Mouse (Mus musculus) MEL (cell line): ENCODE measurements at regions not wholly inside any gene's neighbourhood (a gene's known extent, or its start where the extent isn't known, plus 50 kb on each side); places are given as distances from the start of the nearest gene placed in this dataset.

Source experiments
- DNase-seq: peaks from one replicate; pipeline ENCODE4 v3.0.0; 2011; ENCODE audit warnings: low read depth, low spot score
- H3K27ac ChIP-seq: 2 replicates; pipeline ENCODE4 v1.5.1; 2012; ENCODE audit warnings: low read depth, mild to moderate bottlenecking, control low read depth, low read length, moderate library complexity; ENCODE audit not compliant: control insufficient read depth
- H3K27me3 ChIP-seq, 2 experiments: fragments of 150-350 bp in 1 of 2; sonication (generic) in 1 of 2; 2 replicates each; pipeline ENCODE4 v1.6.1; 2012; ENCODE audit warnings: low read length in 2 of 2, mild to moderate bottlenecking in 2 of 2, improper control_type of control experiment in 1 of 2, moderate library complexity in 1 of 2; ENCODE audit not compliant: insufficient read depth in 2 of 2, control insufficient read depth in 1 of 2
- H3K36me3 ChIP-seq, 2 experiments: 2 replicates each; pipeline ENCODE4 v1.6.1; 2012 to 2014; ENCODE audit warnings: low read length in 2 of 2, improper control_type of control experiment in 1 of 2, inconsistent platforms in 1 of 2, mild to moderate bottlenecking in 1 of 2; ENCODE audit not compliant: insufficient read depth in 2 of 2, control insufficient read depth in 1 of 2
- H3K4me1 ChIP-seq, 2 experiments: fragments of 150-350 bp in 1 of 2; sonication (generic) in 1 of 2; 2 replicates each; pipeline ENCODE4 v1.6.1; 2012; ENCODE audit warnings: low read length in 2 of 2, improper control_type of control experiment in 1 of 2, mild to moderate bottlenecking in 1 of 2; ENCODE audit not compliant: insufficient read depth in 2 of 2, control insufficient read depth in 1 of 2
- H3K4me3 ChIP-seq, 2 experiments: fragments of 150-350 bp in 1 of 2; sonication (generic) in 1 of 2; 2 replicates each; pipeline ENCODE4 v1.5.1; 2012; ENCODE audit warnings: low read depth in 2 of 2, low read length in 2 of 2, mild to moderate bottlenecking in 2 of 2, moderate library complexity in 2 of 2, control low read depth in 1 of 2, improper control_type of control experiment in 1 of 2; ENCODE audit not compliant: control insufficient read depth in 1 of 2, insufficient read depth in 1 of 2
- H3K79me2 ChIP-seq: 2 replicates; pipeline ENCODE4 v1.6.1; 2012; ENCODE audit warnings: mild to moderate bottlenecking, low read length, moderate library complexity; ENCODE audit not compliant: control insufficient read depth, poor library complexity, insufficient read depth
- H3K9ac ChIP-seq: 2 replicates; pipeline ENCODE4 v1.6.1; 2012; ENCODE audit warnings: low read depth, mild to moderate bottlenecking, control low read depth, low read length, moderate library complexity; ENCODE audit not compliant: control insufficient read depth, poor library complexity, severe bottlenecking
- H3K9me3 ChIP-seq: fragments of 150-350 bp; sonication (generic); replicated peaks from 2 replicates; pipeline ENCODE4 v1.6.1; 2012; ENCODE audit warnings: mild to moderate bottlenecking, low read length, improper control_type of control experiment, moderate library complexity; ENCODE audit not compliant: insufficient read depth
- CHD2 ChIP-seq: IDR thresholded peaks from 2 replicates; pipeline ENCODE4 v1.6.1; 2011; ENCODE audit warnings: low read length, improper control_type of control experiment
- ELF1 ChIP-seq: IDR thresholded peaks from 2 replicates; pipeline ENCODE4 v1.6.1; 2014; ENCODE audit warnings: low read depth, mild to moderate bottlenecking, inconsistent platforms, low read length, improper control_type of control experiment, moderate library complexity
- ETS1 ChIP-seq: IDR thresholded peaks from 2 replicates; pipeline ENCODE4 v1.6.1; 2012; ENCODE audit warnings: low read depth, mild to moderate bottlenecking, inconsistent platforms, low read length, improper control_type of control experiment, moderate library complexity
- GABPA ChIP-seq: IDR thresholded peaks from 2 replicates; pipeline ENCODE4 v1.6.1; 2012; ENCODE audit warnings: low read depth, mild to moderate bottlenecking, inconsistent platforms, low read length, improper control_type of control experiment, moderate library complexity
- KAT2A ChIP-seq: conservative IDR thresholded peaks from 2 replicates; pipeline ENCODE4 v1.6.1; 2012; ENCODE audit warnings: low read depth, low read length, improper control_type of control experiment, inconsistent platforms
- MAFK ChIP-seq: IDR thresholded peaks from 2 replicates; pipeline ENCODE4 v1.6.1; 2011; ENCODE audit warnings: low read depth, mild to moderate bottlenecking, low read length, improper control_type of control experiment, borderline replicate concordance
- MAZ ChIP-seq: IDR thresholded peaks from 2 replicates; pipeline ENCODE4 v1.6.1; 2012; ENCODE audit warnings: low read depth, mild to moderate bottlenecking, inconsistent platforms, low read length, improper control_type of control experiment
- MXI1 ChIP-seq: IDR thresholded peaks from 2 replicates; pipeline ENCODE4 v1.6.1; 2011; ENCODE audit warnings: mild to moderate bottlenecking, low read depth, low read length, improper control_type of control experiment
- MYB ChIP-seq: IDR thresholded peaks from 2 replicates; pipeline ENCODE4 v1.6.1; 2011; ENCODE audit warnings: mild to moderate bottlenecking, low read depth, low read length, improper control_type of control experiment
- MYC ChIP-seq: IDR thresholded peaks from 2 replicates; pipeline ENCODE4 v1.6.1; 2011; ENCODE audit warnings: low read depth, mild to moderate bottlenecking, low read length, improper control_type of control experiment, moderate library complexity
- NELFE ChIP-seq: IDR thresholded peaks from 2 replicates; pipeline ENCODE4 v1.6.1; 2011; ENCODE audit warnings: low read depth, low read length, improper control_type of control experiment
- NRF1 ChIP-seq: IDR thresholded peaks from 2 replicates; pipeline ENCODE4 v1.6.1; 2014; ENCODE audit warnings: low read depth, mild to moderate bottlenecking, inconsistent platforms, low read length, improper control_type of control experiment, moderate library complexity; ENCODE audit not compliant: poor library complexity, insufficient read depth, severe bottlenecking
- POLR2A ChIP-seq, 2 experiments: IDR thresholded peaks; 2 replicates each; pipeline ENCODE4 v1.6.1; 2011 to 2012; ENCODE audit warnings: low read length in 2 of 2, mild to moderate bottlenecking in 2 of 2, control low read depth in 1 of 2, improper control_type of control experiment in 1 of 2, low read depth in 1 of 2, moderate library complexity in 1 of 2; ENCODE audit not compliant: control insufficient read depth in 1 of 2, insufficient read depth in 1 of 2, poor library complexity in 1 of 2
- POLR2AphosphoS2 ChIP-seq: IDR thresholded peaks from 2 replicates; pipeline ENCODE4 v1.6.1; 2011; ENCODE audit warnings: low read length, improper control_type of control experiment
- SIN3A ChIP-seq: IDR thresholded peaks from 2 replicates; pipeline ENCODE4 v1.6.1; 2012; ENCODE audit warnings: low read length, improper control_type of control experiment, inconsistent platforms
- TAL1 ChIP-seq: IDR thresholded peaks from 2 replicates; pipeline ENCODE4 v1.6.1; 2012; ENCODE audit warnings: mild to moderate bottlenecking, inconsistent platforms, low read length, moderate library complexity, mixed read lengths
- TBP ChIP-seq: IDR thresholded peaks from 2 replicates; pipeline ENCODE4 v1.8.0; 2011; ENCODE audit warnings: low read depth, low read length, improper control_type of control experiment
- USF1 ChIP-seq: IDR thresholded peaks from 2 replicates; pipeline ENCODE4 v1.6.1; 2014; ENCODE audit warnings: low read depth, mild to moderate bottlenecking, inconsistent platforms, low read length, improper control_type of control experiment, moderate library complexity
- ZC3H11A ChIP-seq: IDR thresholded peaks from 2 replicates; pipeline ENCODE4 v1.6.1; 2012; ENCODE audit warnings: low read depth, mild to moderate bottlenecking, inconsistent platforms, low read length, improper control_type of control experiment
- ZKSCAN1 ChIP-seq: IDR thresholded peaks from 2 replicates; pipeline ENCODE4 v1.6.1; 2012; ENCODE audit warnings: low read depth, mild to moderate bottlenecking, inconsistent platforms, low read length, improper control_type of control experiment, moderate library complexity
- ZMIZ1 ChIP-seq: IDR thresholded peaks from 2 replicates; pipeline ENCODE4 v1.6.1; 2012; ENCODE audit warnings: low read depth, mild to moderate bottlenecking, inconsistent platforms, low read length, improper control_type of control experiment, moderate library complexity
- ZNF384 ChIP-seq: IDR thresholded peaks from 2 replicates; pipeline ENCODE4 v1.6.1; 2012; ENCODE audit warnings: low read depth, mild to moderate bottlenecking, inconsistent platforms, low read length, improper control_type of control experiment

DNA sequence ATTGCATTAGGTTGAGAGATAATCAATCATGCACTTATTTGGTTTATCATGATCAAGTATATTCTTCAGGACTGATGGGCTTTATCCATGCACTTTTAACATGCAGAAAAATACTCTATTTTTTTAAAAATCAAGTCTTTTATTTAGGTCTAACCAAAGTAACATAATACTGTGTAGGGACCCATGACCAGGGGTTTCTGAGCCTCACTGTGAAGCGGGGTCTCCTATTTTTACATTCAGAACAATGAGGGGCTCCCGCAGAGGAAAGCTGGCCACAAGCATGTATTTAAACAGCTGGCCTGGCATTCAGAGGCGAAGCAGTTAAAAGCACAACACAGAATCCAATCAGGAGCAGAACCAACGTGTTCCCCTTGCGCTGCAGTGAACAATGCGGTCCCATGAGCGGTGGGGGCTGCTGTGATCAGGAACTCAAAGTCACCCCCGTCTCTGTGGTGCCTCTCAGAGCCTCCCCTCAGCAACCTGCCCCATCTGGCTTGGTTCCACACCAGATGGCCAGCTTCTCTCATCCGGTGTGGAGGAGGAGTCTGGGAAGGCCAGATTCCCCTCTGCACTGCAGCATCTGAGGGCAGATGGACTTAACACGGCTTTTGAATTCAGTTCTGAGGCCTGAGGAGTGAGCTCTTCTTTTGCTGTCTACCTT, 63.2 kb upstream of the Ubl3 start:
- Histone ChIP-seq H3K36me3 (no peaks in the 10 kb centered on the region), H3K9ac (no peak overlapping the region), H3K27me3 (no peaks in the 10 kb centered on the region), H3K79me2 (no peaks in the 10 kb centered on the region), H3K4me3 (no peak overlapping the region), H3K27ac (no peak overlapping the region), H3K4me1 (no peaks in the 10 kb centered on the region), H3K9me3 (no peaks in the 10 kb centered on the region)
- TF ChIP-seq MAFK (no peak), ZC3H11A (no peak), TAL1 (no peak), ZNF384 (no peak), NRF1 (no peak), KAT2A (no peak), MAZ (no peak)
- DNase-seq, result no peak

DNA sequence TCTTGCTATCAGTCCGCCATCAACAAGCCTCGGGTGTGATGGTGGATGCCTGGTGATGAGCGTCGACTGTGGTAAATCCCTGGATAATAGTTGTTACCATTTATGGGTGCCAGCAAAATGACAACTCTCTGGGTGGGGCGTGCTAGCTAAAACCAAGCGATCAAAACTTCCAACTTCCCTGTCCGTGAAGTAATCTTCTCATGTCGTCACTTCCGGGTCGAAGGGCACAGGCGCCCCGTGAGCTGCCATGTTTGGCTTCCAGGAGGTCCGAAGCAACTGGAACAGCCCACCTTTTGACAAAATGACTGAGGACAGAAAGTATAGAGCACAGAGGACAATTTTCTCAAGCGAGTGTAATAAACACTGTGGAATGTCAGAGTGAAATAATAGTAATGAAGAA, 62.5 kb upstream of the Ubl3 start:
- Histone ChIP-seq H3K9ac (no peak overlapping the region), H3K79me2 (no peaks in the 10 kb centered on the region), H3K27me3 (no peaks in the 10 kb centered on the region), H3K27ac (no peak overlapping the region), H3K4me1 (no peaks in the 10 kb centered on the region), H3K36me3 (no peaks in the 10 kb centered on the region), H3K9me3 (no peaks in the 10 kb centered on the region), H3K4me3 (no peak overlapping the region)
- no peak for DNase-seq
- TF ChIP-seq GABPA, result no peak
- no peak for TF ChIP-seq MYB
- TF ChIP-seq POLR2A (IDR thresholded peaks at IDR 0.05; ENCODE audit: control insufficient read depth in 1 of 2, insufficient read depth in 1 of 2, low read depth in 1 of 2, low read length in 2 of 2, poor library complexity in 1 of 2), result no peak
- no peak for TF ChIP-seq ZC3H11A
- no peak for TF ChIP-seq ETS1
- TF ChIP-seq POLR2AphosphoS2, result no peak
- TF ChIP-seq SIN3A, result no peak
- TF ChIP-seq MAZ, result no peak
- no peak for TF ChIP-seq MYC
- TF ChIP-seq CHD2, result no peak
- no peak for TF ChIP-seq TAL1
- no peak for TF ChIP-seq NELFE
- no peak for TF ChIP-seq MXI1
- TF ChIP-seq TBP, result no peak
- TF ChIP-seq MAFK, result no peak
- TF ChIP-seq ZKSCAN1, result no peak
- no peak for TF ChIP-seq ELF1
- TF ChIP-seq ZMIZ1, result no peak
- TF ChIP-seq USF1, result no peak
